Mouse (Mus musculus): ENCODE results near the gene Olfr284. TPM values are rescaled to one million over a fixed set of nuclear protein-coding genes. Genes with fewer than 3 reads are reported as not detected.

Gene Olfr284
- total RNA-seq (2021) = not detected
- long read RNA-seq, experiment 1 = 0 reads
- long read RNA-seq, experiment 2 = 0 reads

- DNase-seq (ENCODE audit: low spot score in 2 of 2) = no peak
Observed at GRCm38 (mm10) chr15:98340887-98341286, at the start of gene Olfr284. TSS of gene Olfr284 (minus strand) at chr15:98340987.

- peak; percentile 74 to 78 for DNase-seq (ENCODE audit: low spot score in 2 of 2)
Observed at GRCm38 (mm10) chr15:98389796-98390195, 49.0 kb upstream of the Olfr284 start.

- no peak for DNase-seq (ENCODE audit: low spot score in 2 of 2)
Observed at GRCm38 (mm10) chr15:98387621-98388020, 46.8 kb upstream of the Olfr284 start.

- DNase-seq (ENCODE audit: low spot score in 2 of 2) = no peak
Observed at GRCm38 (mm10) chr15:98380846-98381245, 40.1 kb upstream of the Olfr284 start, which contains the start of gene Olfr283. TSS of gene Olfr283 (minus strand) at chr15:98380946.

- no peak for DNase-seq (ENCODE audit: low spot score in 2 of 2)
Observed at GRCm38 (mm10) chr15:98378209-98378608, 37.4 kb upstream of the Olfr284 start.

GRCm38 (mm10) chr15:98317177-98317724, 23.5 kb downstream of the Olfr284 start, which contains the start of gene Olfr285:
TSS of gene Olfr285 (minus strand) at chr15:98317353.
- no peak for DNase-seq (ENCODE audit: low spot score in 2 of 2)

- DNase-seq (ENCODE audit: low spot score in 2 of 2) = no peak
Observed at GRCm38 (mm10) chr15:98315703-98316102, 25.1 kb downstream of the Olfr284 start.

- DNase-seq (ENCODE audit: low spot score in 2 of 2) = peak; percentile 49 to 68
Observed at GRCm38 (mm10) chr15:98295628-98296551, 44.9 kb downstream of the Olfr284 start, which contains the start of gene Zfp641. TSS of gene Zfp641 (minus strand) at chr15:98296161.

- DNase-seq (ENCODE audit: low spot score in 2 of 2) = no peak
Observed at GRCm38 (mm10) chr15:98293651-98294050, 47.1 kb downstream of the Olfr284 start.

Other genes starting within 250 kb of the Olfr284 start
- gene Pfkm, start 248.4 kb downstream of the Olfr284 start, total RNA-seq (2021) = 100 to 1,000 TPM; 399 to 431 TPM
- 10 to 100 TPM; 11.7 to 11.8 TPM for gene Senp1, start 247.2 kb downstream of the Olfr284 start, total RNA-seq (2021)
- gene Asb8, start 175.4 kb downstream of the Olfr284 start, total RNA-seq (2021) = 10 to 100 TPM; 49.5 to 53.6 TPM
- gene Ccdc184, start 173.8 kb downstream of the Olfr284 start, total RNA-seq (2021) = 10 to 100 TPM; 22.5 to 23.2 TPM
- gene Olfr288, start 145.4 kb downstream of the Olfr284 start, total RNA-seq (2021) = not detected
- gene Gm44579, start 120.0 kb downstream of the Olfr284 start, total RNA-seq (2021) = under 1 TPM in 1 of 2 experiments, not detected in 1; 0.37 TPM
- 1 to 10 TPM; 3.9 to 4.9 TPM for gene Olfr287, start 119.9 kb downstream of the Olfr284 start, total RNA-seq (2021)
- not detected for gene Olfr286, start 106.5 kb downstream of the Olfr284 start, total RNA-seq (2021)
- gene H1fnt, start 83.7 kb downstream of the Olfr284 start, total RNA-seq (2021) = not detected
- 1 to 10 TPM; 6.6 to 7.1 TPM for gene Zfp641, start 44.8 kb downstream of the Olfr284 start, total RNA-seq (2021)
- gene Olfr285, start 23.6 kb downstream of the Olfr284 start, total RNA-seq (2021) = not detected
- not detected for gene Olfr283, start 40.0 kb upstream of the Olfr284 start, total RNA-seq (2021)
- not detected for gene Olfr282, start 90.2 kb upstream of the Olfr284 start, total RNA-seq (2021)
- not detected for gene Olfr281, start 111.6 kb upstream of the Olfr284 start, total RNA-seq (2021)
- not detected for gene OR5BS1P, start 128.9 kb upstream of the Olfr284 start, total RNA-seq (2021)
- not detected for gene Lalba, start 141.7 kb upstream of the Olfr284 start, total RNA-seq (2021)
- gene Olfr279, start 151.4 kb upstream of the Olfr284 start, total RNA-seq (2021) = not detected
- 10 to 100 TPM; 58.2 to 59.7 TPM for gene Kansl2, start 193.3 kb upstream of the Olfr284 start, total RNA-seq (2021)
- gene Ccnt1, start 229.9 kb upstream of the Olfr284 start, total RNA-seq (2021) = 10 to 100 TPM; 40.4 to 46.0 TPM
- gene 4930415O20Rik, start 230.0 kb upstream of the Olfr284 start, total RNA-seq (2021) = not detected

Measured in left cerebral cortex, adult 18-20 months (tissue).